Mouse (Mus musculus) mammary gland, adult 2 months (tissue): ENCODE measurements around the gene Scnm1. TPM values are rescaled to one million over a fixed set of nuclear protein-coding genes. Genes with fewer than 3 reads are reported as not detected.

Experiments
- polyA plus RNA-seq: library from polyadenylated mRNA; depleted of rRNA; stranded (reverse); fragments of >200 nt; gene quantifications from 2 replicates; pipeline ENCODE4 v1.2.3, GENCODE M21; 2012; ENCODE audit warnings: low replicate concordance; rRNA removed

Gene Scnm1
- polyA plus RNA-seq: 33.2 and 59.5 TPM in 2 replicates

DNA sequence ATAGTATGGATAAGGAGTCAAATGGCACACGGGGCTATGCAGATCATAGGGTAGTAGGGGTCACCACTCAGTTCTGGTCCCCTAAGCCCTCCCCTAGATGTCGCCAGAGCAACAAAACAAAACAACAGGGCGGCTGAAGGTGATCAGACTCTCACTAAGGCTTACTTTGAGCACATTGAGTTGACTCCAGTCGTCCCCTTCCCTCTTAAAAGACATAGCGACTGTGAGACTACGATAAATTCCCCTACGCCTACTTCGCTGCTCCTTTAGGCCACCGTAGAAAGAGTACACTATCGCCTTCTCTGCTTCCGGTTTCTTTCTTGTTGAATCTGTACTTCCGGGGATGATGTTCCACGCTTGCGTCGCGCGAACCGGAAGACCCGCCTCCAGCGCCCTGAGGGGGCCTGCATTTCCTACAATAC is at the start of gene Scnm1, which contains the start of gene Lysmd1:
TSS of gene Scnm1 (minus strand) at position 332 of the 422 bp plus-strand sequence.
TSS of gene Lysmd1 (plus strand) at position 409 of the 422 bp plus-strand sequence.

GRCm38 (mm10) chr3:95159987-95160963 is 26.5 kb upstream of the Scnm1 start, which contains the start of gene Sema6c:
TSS of gene Sema6c (plus strand) at chr3:95160457.

GRCm38 (mm10) chr3:95141952-95142616 is 8.3 kb upstream of the Scnm1 start, which contains the start of gene Tnfaip8l2:
TSS of gene Tnfaip8l2 (minus strand) at chr3:95142360.

GRCm38 (mm10) chr3:95124246-95124645 is 9.6 kb downstream of the Scnm1 start, which contains the start of gene Tmod4:
TSS of gene Tmod4 (plus strand) at chr3:95124476.

DNA sequence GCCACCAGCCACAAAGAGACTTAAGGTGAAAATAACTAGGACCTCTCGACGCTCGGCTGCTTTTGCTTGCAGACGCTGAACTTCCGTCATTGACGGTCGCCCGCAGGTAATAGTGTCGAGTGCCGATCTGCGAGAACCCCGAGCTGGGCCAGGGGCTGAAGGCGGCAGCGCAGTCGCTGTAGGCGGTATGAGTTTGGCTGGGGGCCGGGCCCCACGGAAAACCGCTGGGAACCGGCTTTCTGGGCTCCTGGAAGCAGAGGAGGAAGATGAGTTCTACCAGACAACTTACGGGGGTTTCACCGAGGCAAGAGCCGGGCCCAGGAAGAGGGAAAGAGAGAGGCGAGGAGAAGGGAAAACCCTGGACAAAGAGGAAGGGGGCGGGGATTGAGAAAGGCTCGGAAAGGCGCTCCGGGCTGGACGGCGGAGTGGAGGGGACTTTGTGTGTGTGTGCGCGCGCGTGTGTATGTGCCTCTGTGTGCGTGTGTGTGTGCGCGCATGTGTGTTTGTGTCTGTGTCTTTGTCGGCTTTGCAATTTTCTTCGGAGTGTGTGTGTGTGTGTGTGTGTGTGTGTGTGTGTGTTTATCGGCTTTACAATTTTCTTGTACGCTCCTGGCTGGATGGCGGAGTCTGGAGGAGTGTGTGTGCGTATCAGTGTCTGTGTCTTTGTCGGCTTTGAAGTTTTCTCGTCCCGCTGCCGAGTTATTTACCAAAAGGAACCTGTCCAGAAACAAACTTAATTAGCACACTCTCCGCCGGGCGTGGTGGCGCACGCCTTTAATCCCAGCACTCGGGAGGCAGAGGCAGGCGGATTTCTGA is 22.7 kb downstream of the Scnm1 start, which contains the start of gene Vps72:
TSS of gene Vps72 (plus strand) at position 112 of the 816 bp plus-strand sequence.

GRCm38 (mm10) chr3:95106338-95107117 is 27.3 kb downstream of the Scnm1 start, which contains the start of gene Pip5k1a:
TSS of gene Pip5k1a (minus strand) at chr3:95106930.

Other genes starting within 250 kb of the Scnm1 start
- 192 and 304 TPM in 2 replicates for gene Psmb4, start 247.1 kb downstream of the Scnm1 start, polyA plus RNA-seq
- gene Selenbp1, start 201.0 kb downstream of the Scnm1 start, polyA plus RNA-seq: 96.0 and 144 TPM in 2 replicates
- gene Rfx5, start 179.9 kb downstream of the Scnm1 start, polyA plus RNA-seq: 15.1 and 25.0 TPM in 2 replicates
- 39.5 and 57.8 TPM in 2 replicates for gene Pi4kb, start 159.3 kb downstream of the Scnm1 start, polyA plus RNA-seq
- gene Zfp687, start 118.6 kb downstream of the Scnm1 start, polyA plus RNA-seq: 21.6 and 25.1 TPM in 2 replicates
- gene Psmd4, start 91.4 kb downstream of the Scnm1 start, polyA plus RNA-seq: 120 and 164 TPM in 2 replicates
- gene Pip5k1a, start 27.1 kb downstream of the Scnm1 start, polyA plus RNA-seq: 16.6 and 31.0 TPM in 2 replicates
- 59.2 and 69.5 TPM in 2 replicates for gene Vps72, start 23.0 kb downstream of the Scnm1 start, polyA plus RNA-seq
- gene Tmod4, start 9.5 kb downstream of the Scnm1 start, polyA plus RNA-seq: 0.29 and 95.0 TPM in 2 replicates
- gene Lysmd1, start 77 bp upstream of the Scnm1 start, polyA plus RNA-seq: 5.5 and 9.7 TPM in 2 replicates
- 44.7 and 78.5 TPM in 2 replicates for gene Tnfaip8l2, start 8.3 kb upstream of the Scnm1 start, polyA plus RNA-seq
- gene Sema6c, start 26.4 kb upstream of the Scnm1 start, polyA plus RNA-seq: 36.1 and 54.1 TPM in 2 replicates
- 10.1 and 18.0 TPM in 2 replicates for gene Gabpb2, start 83.9 kb upstream of the Scnm1 start, polyA plus RNA-seq
- 75.4 and 77.4 TPM in 2 replicates for gene Cdc42se1, start 94.7 kb upstream of the Scnm1 start, polyA plus RNA-seq
- gene Mllt11, start 98.2 kb upstream of the Scnm1 start, polyA plus RNA-seq: 15.6 and 32.3 TPM in 2 replicates
- 0.38 and 0.46 TPM in 2 replicates for gene Gm128, start 107.6 kb upstream of the Scnm1 start, polyA plus RNA-seq
- 1.2 and 2.4 TPM in 2 replicates for gene Bnipl, start 117.2 kb upstream of the Scnm1 start, polyA plus RNA-seq
- gene Mindy1, start 147.3 kb upstream of the Scnm1 start, polyA plus RNA-seq: 96.5 and 107 TPM in 2 replicates
- 14.0 and 42.8 TPM in 2 replicates for gene Prune1, start 148.1 kb upstream of the Scnm1 start, polyA plus RNA-seq
- 3.0 and 7.5 TPM in 2 replicates for gene Anxa9, start 173.2 kb upstream of the Scnm1 start, polyA plus RNA-seq
- 86.4 and 142 TPM in 2 replicates for gene Cers2, start 180.8 kb upstream of the Scnm1 start, polyA plus RNA-seq
- gene Setdb1, start 223.2 kb upstream of the Scnm1 start, polyA plus RNA-seq: 10.2 and 20.4 TPM in 2 replicates